Mouse (Mus musculus) heart, embryonic 11.5 days (tissue): ENCODE data around the gene Crlf1. TPM values are rescaled to one million over a fixed set of nuclear protein-coding genes. Genes with fewer than 3 reads are reported as not detected.

Experiments
- ATAC-seq: fragments of 200-750 bp; cut with Nextera tagmentation; replicated peaks from 2 replicates; pipeline ENCODE4 v1.8.0; 2017; ENCODE audit warnings: moderate library complexity; ENCODE audit not compliant: insufficient number of reproducible peaks, low FRiP score, low TSS enrichment
- H3K27ac ChIP-seq: fragments of 300-500 bp; sonication (generic); 2 replicates; pipeline ENCODE4 v1.5.1; 2014; ENCODE audit warnings: mild to moderate bottlenecking, low read depth, low read length
- H3K27me3 ChIP-seq: fragments of 300-500 bp; sonication (generic); 2 replicates; pipeline ENCODE4 v1.6.1; 2014; ENCODE audit warnings: mild to moderate bottlenecking, low read length, mixed read lengths; ENCODE audit not compliant: control insufficient read depth, insufficient read depth
- H3K36me3 ChIP-seq: fragments of 300-500 bp; sonication (generic); 2 replicates; pipeline ENCODE4 v1.6.1; 2014; ENCODE audit warnings: mild to moderate bottlenecking, low read length, moderate library complexity, mixed read lengths; ENCODE audit not compliant: control insufficient read depth, insufficient read depth
- H3K4me1 ChIP-seq: fragments of 300-500 bp; sonication (generic); 2 replicates; pipeline ENCODE4 v1.6.1; 2014; ENCODE audit warnings: low read length; ENCODE audit not compliant: control insufficient read depth, insufficient read depth
- H3K4me2 ChIP-seq: fragments of 300-500 bp; sonication (generic); 2 replicates; pipeline ENCODE4 v1.6.1; 2014; ENCODE audit warnings: mild to moderate bottlenecking, moderate library complexity
- H3K4me3 ChIP-seq: fragments of 300-500 bp; sonication (generic); 2 replicates; pipeline ENCODE4 v1.5.1; 2014; ENCODE audit warnings: low read depth, low read length
- H3K9ac ChIP-seq: fragments of 300-500 bp; sonication (generic); 2 replicates; pipeline ENCODE4 v1.6.1; 2014; ENCODE audit warnings: mild to moderate bottlenecking, low read depth, low read length, moderate library complexity
- H3K9me3 ChIP-seq: fragments of 300-500 bp; sonication (generic); replicated peaks from 2 replicates; pipeline ENCODE4 v1.6.1; 2016; ENCODE audit warnings: low read length; ENCODE audit not compliant: control insufficient read depth
- WGBS: fragments of 180-500 bp; shearing (Covaris S2); extraction: QIAGEN DNeasy Blood & Tissue Kit; methylation state at CpG from one replicate; pipeline ENCODE4 v1.1.7; 2014; ENCODE audit not compliant: insufficient replicate concordance; 5-methylcytosine and 5-hydroxymethylcytosine counted together
- polyA plus RNA-seq: library from polyadenylated mRNA; unstranded; fragments of >200 nt; fragmentation: Nextera tagmentation; extraction: Ambion mirVana; gene quantifications from 2 replicates; pipeline ENCODE4 v1.2.1, GENCODE M21; 2014

The Crlf1 gene
- polyA plus RNA-seq, 1 experiment from 2014 or later, result 0.80 TPM

- WGBS, result 73% methylated on average over 10 of the region's 10 CpGs
- Histone ChIP-seq H3K27me3 (no peaks in the 10 kb centered on the region), H3K27ac (no peak overlapping the region), H3K4me2 (no peak overlapping the region), H3K9ac (no peak overlapping the region), H3K36me3 (peaks cover 2% of the 10 kb centered on the region; the same call in 1 of the 2 replicates), H3K4me3 (no peak overlapping the region), H3K4me1 (peaks cover 6% of the 10 kb centered on the region; the same call in 1 of the 2 replicates), H3K9me3 (no peaks in the 10 kb centered on the region)
- ATAC-seq, result no peak
Observed at GRCm38 (mm10) chr8:70517940-70518643, 25.1 kb downstream of the Crlf1 start.

DNA sequence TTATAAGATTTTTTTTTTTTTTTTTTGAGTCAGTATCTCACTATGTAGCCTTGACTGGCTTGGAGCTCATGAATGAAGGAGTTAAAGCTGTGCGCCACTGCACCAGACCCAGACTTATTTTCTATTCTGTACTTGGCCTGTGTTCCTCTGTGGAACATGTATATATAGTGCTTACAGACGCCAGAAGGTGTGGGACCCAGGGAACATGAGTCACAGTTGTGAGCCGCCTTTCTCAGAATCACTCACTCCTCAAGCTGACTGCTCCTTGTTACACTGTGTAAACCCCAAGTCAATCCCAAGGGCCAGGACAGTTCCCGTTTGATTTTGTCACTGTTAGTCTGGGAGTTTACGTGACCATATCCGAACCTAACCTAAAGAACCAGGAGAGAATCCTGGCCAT lies 26.1 kb downstream of the Crlf1 start:
- H3K4me1 ChIP-seq, result 0 out of 2 replicates have a peak, but pooled peaks cover 6% of the 10 kb centered on the region
- peaks cover 2% of the 10 kb centered on the region; the same call in 1 of the 2 replicates for H3K36me3 ChIP-seq

GRCm38 (mm10) chr8:70519606-70520005 lies 26.6 kb downstream of the Crlf1 start:
- 64% methylated on average over 2 of the region's 2 CpGs for WGBS
- no peaks in the 10 kb centered on the region for H3K9me3 ChIP-seq
- H3K27ac ChIP-seq, result no peak overlapping the region
- ATAC-seq, result no peak
- H3K9ac ChIP-seq, result no peak overlapping the region
- H3K4me3 ChIP-seq, result no peak overlapping the region
- 0 out of 2 replicates have a peak, but pooled peaks cover 6% of the 10 kb centered on the region for H3K4me1 ChIP-seq
- no peaks in the 10 kb centered on the region for H3K27me3 ChIP-seq
- peaks cover 2% of the 10 kb centered on the region; the same call in 1 of the 2 replicates for H3K36me3 ChIP-seq
- H3K4me2 ChIP-seq, result no peak overlapping the region

More for the DNA sequence above, 26.1 kb downstream of the Crlf1 start:
- H3K27me3 ChIP-seq, result no peaks in the 10 kb centered on the region
- no peak overlapping the region for H3K4me3 ChIP-seq
- ATAC-seq, result no peak
- H3K9me3 ChIP-seq, result no peaks in the 10 kb centered on the region
- no peak overlapping the region for H3K9ac ChIP-seq
- no peak overlapping the region for H3K27ac ChIP-seq
- H3K4me2 ChIP-seq, result no peak overlapping the region
- 89% methylated on average over 6 of the region's 6 CpGs for WGBS

DNA sequence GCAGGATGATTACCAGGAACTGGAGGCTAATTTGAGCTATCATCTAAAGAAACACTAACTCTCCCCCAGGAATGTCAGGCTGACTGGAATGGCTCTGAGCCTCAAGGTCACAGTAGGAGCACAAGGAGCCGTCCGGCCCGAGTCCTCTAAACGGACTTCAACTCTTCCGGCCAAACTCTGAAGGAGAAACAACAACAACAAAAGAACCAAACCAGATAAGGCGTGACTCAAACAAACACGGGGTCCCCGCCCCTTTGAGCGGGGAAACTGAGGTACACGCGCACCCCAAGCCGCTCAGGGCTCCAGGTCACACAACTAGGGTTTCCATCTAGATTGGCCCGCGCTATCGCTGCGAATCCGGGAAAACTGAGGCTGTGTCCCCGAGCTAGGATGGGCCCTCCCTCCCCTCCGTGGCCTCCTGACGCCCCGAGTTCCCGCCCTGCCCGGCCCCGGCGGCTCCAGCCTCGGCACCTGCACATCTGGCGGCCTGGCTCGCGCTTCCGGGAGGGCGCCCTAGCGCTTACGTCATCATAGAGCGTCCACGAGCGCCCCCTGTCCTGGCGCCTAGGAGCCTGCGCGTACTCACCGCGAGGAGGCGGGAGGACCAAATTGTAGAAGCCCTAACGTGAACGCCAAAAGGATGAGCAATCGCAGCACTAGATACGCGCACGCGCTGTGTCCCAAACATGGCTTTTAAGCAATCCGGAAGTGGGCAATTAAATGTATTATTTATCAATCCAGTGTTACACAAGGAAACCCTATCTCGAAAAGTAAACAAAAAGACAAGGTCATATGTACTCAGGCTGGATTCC lies 29.8 kb downstream of the Crlf1 start:
- peak overlapping the region; percentile 82 for H3K27ac ChIP-seq
- H3K4me2 ChIP-seq, result peak overlapping the region; percentile 73
- peak overlapping the region; percentile 90 for H3K9ac ChIP-seq
- H3K27me3 ChIP-seq, result no peaks in the 10 kb centered on the region
- H3K4me1 ChIP-seq, result peaks cover 15% of the 10 kb centered on the region
- peak; percentile 74 for ATAC-seq
- H3K4me3 ChIP-seq, result peak overlapping the region; percentile 77
- H3K9me3 ChIP-seq, result no peaks in the 10 kb centered on the region
- H3K36me3 ChIP-seq, result no peaks in the 10 kb centered on the region; the same call in 1 of the 2 replicates
- under 1% methylated on average over 51 of the region's 51 CpGs for WGBS

GRCm38 (mm10) chr8:70527111-70527511 lies 34.2 kb downstream of the Crlf1 start:
- WGBS, result 4% methylated on average over 8 of the region's 8 CpGs
- ATAC-seq, result no peak
- H3K36me3 ChIP-seq, result peaks cover 21% of the 10 kb centered on the region
- no peaks in the 10 kb centered on the region for H3K27me3 ChIP-seq
- H3K27ac ChIP-seq, result peak overlapping the region; percentile 1; the same call in 1 of the 2 replicates
- H3K9ac ChIP-seq, result peak overlapping the region; percentile 98
- H3K9me3 ChIP-seq, result no peaks in the 10 kb centered on the region
- peak overlapping the region; percentile 68 for H3K4me2 ChIP-seq
- H3K4me3 ChIP-seq, result peak overlapping the region; percentile 91
- H3K4me1 ChIP-seq, result peaks cover 25% of the 10 kb centered on the region

- Histone ChIP-seq H3K27me3 (no peaks in the 10 kb centered on the region), H3K9me3 (no peaks in the 10 kb centered on the region), H3K9ac (peak within 1 kb of the TSS; percentile 98), H3K4me3 (peak within 1 kb of the TSS; percentile 91), H3K4me2 (peak within 1 kb of the TSS; percentile 68), H3K4me1 (peaks cover 21% of the 10 kb centered on the region), H3K27ac (peak within 1 kb of the TSS; percentile 91), H3K36me3 (peaks cover 26% of the 10 kb centered on the region)
- WGBS, result under 1% methylated on average over 51 of the region's 61 CpGs
- ATAC-seq, result peak; percentile 88
Observed at GRCm38 (mm10) chr8:70527512-70528181, 34.7 kb downstream of the Crlf1 start, which contains the start of the genes Fkbp8 and Kxd1. Fkbp8 (plus strand) TSS chr8:70527724. Kxd1 (minus strand) TSS chr8:70527956.

- WGBS, result 21% methylated on average over 13 of the region's 13 CpGs
- no peaks in the 10 kb centered on the region for H3K27me3 ChIP-seq
- ATAC-seq, result no peak
Observed at GRCm38 (mm10) chr8:70528182-70528797, 35.3 kb downstream of the Crlf1 start.

GRCm38 (mm10) chr8:70529299-70529698 lies 36.3 kb downstream of the Crlf1 start:
- 81% methylated on average over 5 of the region's 5 CpGs for WGBS

More at GRCm38 (mm10) chr8:70528182-70528797, 35.3 kb downstream of the Crlf1 start:
- peak overlapping the region; percentile 91 for H3K4me3 ChIP-seq
- peaks cover 21% of the 10 kb centered on the region for H3K4me1 ChIP-seq
- peak overlapping the region; percentile 98 for H3K9ac ChIP-seq
- H3K9me3 ChIP-seq, result no peaks in the 10 kb centered on the region
- peak overlapping the region; percentile 68 for H3K4me2 ChIP-seq
- H3K36me3 ChIP-seq, result peaks cover 28% of the 10 kb centered on the region
- H3K27ac ChIP-seq, result peak overlapping the region; percentile 91

More at GRCm38 (mm10) chr8:70529299-70529698, 36.3 kb downstream of the Crlf1 start:
- Histone ChIP-seq H3K27ac (no peak overlapping the region), H3K4me2 (peak overlapping the region; percentile 14; the same call in 1 of the 2 replicates), H3K9ac (no peak overlapping the region), H3K9me3 (no peaks in the 10 kb centered on the region), H3K27me3 (no peaks in the 10 kb centered on the region), H3K4me1 (peaks cover 21% of the 10 kb centered on the region), H3K36me3 (peaks cover 33% of the 10 kb centered on the region), H3K4me3 (no peak overlapping the region)
- ATAC-seq, result no peak
